Mouse (Mus musculus): Measurements from ENCODE around the gene Gm28998. TPM values are rescaled to one million over a fixed set of nuclear protein-coding genes. Genes with fewer than 3 reads are reported as not detected.
"Not testable (repeated sequence)": the region's sequence is repeated elsewhere in the genome, so short reads cannot be mapped to it uniquely, and the experiment has no call there.

Gm28998 gene
- polyA plus RNA-seq (2012; fragmentation: generic; extraction: Trizol): not detected

DNA sequence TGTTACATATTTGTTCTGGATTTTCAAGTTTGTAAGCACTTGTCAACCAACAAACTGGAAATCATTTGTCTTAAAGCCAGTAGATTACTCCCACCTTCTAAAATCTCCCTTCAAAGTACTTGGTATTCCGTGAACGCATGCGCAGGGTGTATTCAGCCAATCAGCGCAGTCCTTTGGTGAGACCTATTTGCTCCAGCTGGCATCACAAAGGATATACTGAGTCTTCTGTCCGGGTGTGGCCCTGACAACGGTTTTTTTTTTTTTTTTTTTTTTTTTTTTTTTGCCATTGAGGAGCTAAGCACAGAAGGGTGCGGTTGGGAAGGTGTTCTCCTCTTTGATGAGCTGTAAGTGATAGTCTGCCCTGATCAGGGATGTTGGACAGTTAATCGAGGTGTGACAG, at the start of gene Gm28998:
TSS of gene Gm28998 (plus strand) at position 301 of the 400 bp plus-strand sequence.
- not testable (repeated sequence) for H3K4me3 ChIP-seq; H3K27me3 ChIP-seq (ENCODE audit: control insufficient read depth, insufficient read depth, insufficient read length); H3K4me2 ChIP-seq (ENCODE audit: low read depth); H3ac ChIP-seq (ENCODE audit: control insufficient read depth, insufficient read length); H3K79me2 ChIP-seq (ENCODE audit: control insufficient read depth, insufficient read depth); H3K36me3 ChIP-seq (ENCODE audit: control insufficient read depth, insufficient read depth)

Other genes with a start within 250 kb of the Gm28998 start
- gene Gm21244, start 84.5 kb upstream of the Gm28998 start, polyA plus RNA-seq (2012; fragmentation: generic; extraction: Trizol): not detected
- not detected for gene Gm21788, start 151.2 kb downstream of the Gm28998 start, polyA plus RNA-seq (2012; fragmentation: generic; extraction: Trizol)